Mouse (Mus musculus) embryonic fibroblast, embryonic 13.5 days (primary cell): ENCODE results near the gene Gm8926. TPM values are rescaled to one million over a fixed set of nuclear protein-coding genes. Genes with fewer than 3 reads are reported as not detected.
"Not testable (repeated sequence)": the region's sequence is repeated elsewhere in the genome, so short reads cannot be mapped to it uniquely, and the experiment has no call there.

Experiments used
- H3K27ac ChIP-seq: 2 replicates; pipeline ENCODE4 v1.5.1; 2012; ENCODE audit warnings: low read length, control low read depth, inconsistent platforms; ENCODE audit not compliant: insufficient read depth
- H3K4me1 ChIP-seq: 2 replicates; pipeline ENCODE4 v1.6.1; 2011; ENCODE audit warnings: low read length; ENCODE audit not compliant: control insufficient read depth, insufficient read depth
- H3K4me3 ChIP-seq: 2 replicates; pipeline ENCODE4 v1.5.1; 2011; ENCODE audit warnings: mild to moderate bottlenecking, control low read depth, low read length; ENCODE audit not compliant: insufficient read depth
- polyA plus RNA-seq: library from polyadenylated mRNA; stranded (reverse); fragments of >200 nt; gene quantifications from 2 replicates; pipeline ENCODE4 v1.2.4, GENCODE M21; 2011; ENCODE audit warnings: low read depth; ENCODE audit not compliant: missing spikeins, insufficient read length

Gene Gm8926
- not detected in 2 replicates for polyA plus RNA-seq

GRCm38 (mm10) chr5:11770248-11770647, at the start of gene Gm8926:
Gene Gm8926, plus strand, starts transcription at chr5:11770548.
- not testable (repeated sequence) for H3K4me1 ChIP-seq, H3K4me3 ChIP-seq, H3K27ac ChIP-seq

Other genes starting within 250 kb of the Gm8926 start
- not detected in 2 replicates for gene Gm6460, start 175.6 kb upstream of the Gm8926 start, polyA plus RNA-seq
- not detected in 2 replicates for gene Gm8922, start 88.6 kb upstream of the Gm8926 start, polyA plus RNA-seq
- not detected in 2 replicates for gene Gm6465, start 75.0 kb downstream of the Gm8926 start, polyA plus RNA-seq
- gene 4933402N22Rik, start 147.5 kb downstream of the Gm8926 start, polyA plus RNA-seq = not detected in 2 replicates